Mouse (Mus musculus) limb, embryonic 15.5 days (tissue): ENCODE data around the gene Adamtsl3. TPM values are rescaled to one million over a fixed set of nuclear protein-coding genes. Genes with fewer than 3 reads are reported as not detected.

ENCODE experiments used
- ATAC-seq: fragments of 200-750 bp; cut with Nextera tagmentation; 2 replicates; pipeline ENCODE4 v1.8.0; 2017; ENCODE audit warnings: low read depth, moderate TSS enrichment; ENCODE audit not compliant: insufficient number of reproducible peaks, low FRiP score, low TSS enrichment
- H3K27ac ChIP-seq: fragments of 300-500 bp; sonication (generic); 2 replicates; pipeline ENCODE4 v1.5.1; 2015; ENCODE audit warnings: moderate library complexity, mild to moderate bottlenecking, inconsistent platforms
- H3K27me3 ChIP-seq: fragments of 300-500 bp; sonication (generic); 2 replicates; pipeline ENCODE4 v1.6.1; 2015; ENCODE audit warnings: inconsistent platforms
- H3K36me3 ChIP-seq: fragments of 300-500 bp; sonication (generic); 2 replicates; pipeline ENCODE4 v1.6.1; 2015; ENCODE audit warnings: inconsistent platforms
- H3K4me1 ChIP-seq: fragments of 300-500 bp; sonication (generic); 2 replicates; pipeline ENCODE4 v1.6.1; 2015; ENCODE audit warnings: inconsistent platforms
- H3K4me2 ChIP-seq: fragments of 300-500 bp; sonication (generic); 2 replicates; pipeline ENCODE4 v1.6.1; 2015; ENCODE audit warnings: mild to moderate bottlenecking, inconsistent platforms
- H3K4me3 ChIP-seq: fragments of 300-500 bp; sonication (generic); 2 replicates; pipeline ENCODE4 v1.5.1; 2015; ENCODE audit warnings: mild to moderate bottlenecking, inconsistent platforms
- H3K9ac ChIP-seq: fragments of 300-500 bp; sonication (generic); 2 replicates; pipeline ENCODE4 v1.6.1; 2015; ENCODE audit warnings: inconsistent platforms
- H3K9me3 ChIP-seq: fragments of 300-500 bp; sonication (generic); 2 replicates; pipeline ENCODE4 v1.6.1; 2016; ENCODE audit warnings: inconsistent platforms
- WGBS: fragments of 180-500 bp; shearing (Covaris S2); methylation state at CpG from one replicate; pipeline ENCODE4 v1.1.7; 2015; 5-methylcytosine and 5-hydroxymethylcytosine counted together
- polyA plus RNA-seq: library from polyadenylated mRNA; unstranded; fragments of >200 nt; fragmentation: Nextera tagmentation; extraction: Ambion mirVana; gene quantifications from 2 replicates; pipeline ENCODE4 v1.2.1, GENCODE M21; 2015

Gene Adamtsl3
- polyA plus RNA-seq = 6.6 and 7.5 TPM in 2 replicates

DNA sequence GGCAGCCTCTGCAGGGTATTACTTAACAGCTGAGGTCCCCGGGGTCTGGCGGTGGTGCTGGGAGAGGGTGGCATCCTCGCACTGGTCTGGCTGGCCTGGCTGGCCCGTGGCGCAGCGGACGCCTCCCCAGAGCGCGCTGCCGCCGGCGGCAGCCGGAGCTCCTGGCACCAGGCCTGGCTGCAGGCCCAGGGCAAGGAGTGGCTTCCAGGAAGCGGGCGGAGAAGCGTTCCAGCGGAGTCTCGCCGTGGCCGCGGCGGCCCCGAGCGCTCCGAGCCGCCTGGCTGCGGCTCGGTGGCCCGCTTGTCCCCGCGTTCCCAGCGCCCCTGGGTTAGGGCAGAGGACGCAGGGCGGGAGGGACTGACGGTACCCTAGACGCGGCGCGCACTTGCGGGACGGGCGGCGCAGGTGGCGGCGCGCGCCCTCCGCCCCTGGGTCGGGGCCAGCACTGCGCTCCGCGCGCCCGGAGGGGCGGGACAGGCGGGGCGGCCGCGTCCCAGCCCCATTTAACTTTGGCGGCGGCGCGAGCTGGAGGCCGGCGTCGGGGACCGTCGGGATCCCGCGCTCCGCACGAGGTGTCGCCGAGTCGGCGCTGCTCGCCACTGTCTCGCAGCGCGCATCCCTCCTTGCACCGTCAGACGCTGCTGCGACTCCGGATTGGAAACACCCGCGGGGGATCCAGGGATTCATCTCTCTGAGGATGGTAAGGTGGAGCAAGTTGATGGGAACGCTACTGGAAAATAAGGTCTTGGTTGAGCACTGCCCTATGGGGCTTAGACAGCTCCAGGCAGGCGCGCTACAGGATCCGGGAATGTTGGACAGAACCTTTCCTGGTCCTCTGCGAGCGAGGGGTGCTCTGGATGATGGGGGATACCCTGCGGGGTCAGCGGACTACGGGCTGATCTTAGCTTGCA, at the start of gene Adamtsl3:
Gene Adamtsl3 (plus strand): TSS at position 484 of the 911 bp plus-strand sequence.
- Histone ChIP-seq H3K36me3 (no peaks in the 10 kb centered on the region), H3K27ac (peak within 1 kb of the TSS; percentile 77), H3K4me1 (peaks cover 28% of the 10 kb centered on the region), H3K9me3 (no peaks in the 10 kb centered on the region), H3K4me2 (peak within 1 kb of the TSS; percentile 87), H3K27me3 (peaks cover 45% of the 10 kb centered on the region), H3K9ac (peak within 1 kb of the TSS; percentile 32), H3K4me3 (peak within 1 kb of the TSS; percentile 53)
- 0 out of 2 replicates have a peak, but pooled peaks have one; percentile 9 for ATAC-seq
- under 1% methylated on average over 95 of the region's 95 CpGs for WGBS

DNA sequence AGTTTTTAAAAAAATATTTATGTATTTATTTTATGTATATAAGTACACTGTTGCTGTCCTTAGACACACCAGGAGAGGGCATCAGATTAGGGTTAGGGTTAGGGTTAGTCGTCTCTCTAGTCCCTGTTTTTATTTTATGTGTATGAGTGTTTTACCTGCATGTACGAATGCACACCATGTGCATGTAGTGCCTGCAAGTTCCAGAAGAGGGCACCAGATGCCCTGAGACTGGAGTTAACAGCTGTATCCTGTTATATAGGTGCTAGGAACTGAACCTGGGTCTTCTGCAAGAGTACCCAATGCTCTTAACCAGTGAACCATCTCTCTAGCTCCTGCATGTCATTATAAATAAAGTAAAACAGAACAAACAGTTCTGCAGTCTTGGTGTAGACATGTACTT, 48.3 kb upstream of the Adamtsl3 start:
- H3K9ac ChIP-seq = no peak overlapping the region
- no peak overlapping the region for H3K27ac ChIP-seq
- 84% methylated on average over 2 of the region's 2 CpGs for WGBS
- no peaks in the 10 kb centered on the region for H3K9me3 ChIP-seq
- H3K4me2 ChIP-seq = no peak overlapping the region
- H3K36me3 ChIP-seq = no peaks in the 10 kb centered on the region
- no peak for ATAC-seq
- no peaks in the 10 kb centered on the region for H3K27me3 ChIP-seq
- no peaks in the 10 kb centered on the region for H3K4me1 ChIP-seq
- H3K4me3 ChIP-seq = no peak overlapping the region

DNA sequence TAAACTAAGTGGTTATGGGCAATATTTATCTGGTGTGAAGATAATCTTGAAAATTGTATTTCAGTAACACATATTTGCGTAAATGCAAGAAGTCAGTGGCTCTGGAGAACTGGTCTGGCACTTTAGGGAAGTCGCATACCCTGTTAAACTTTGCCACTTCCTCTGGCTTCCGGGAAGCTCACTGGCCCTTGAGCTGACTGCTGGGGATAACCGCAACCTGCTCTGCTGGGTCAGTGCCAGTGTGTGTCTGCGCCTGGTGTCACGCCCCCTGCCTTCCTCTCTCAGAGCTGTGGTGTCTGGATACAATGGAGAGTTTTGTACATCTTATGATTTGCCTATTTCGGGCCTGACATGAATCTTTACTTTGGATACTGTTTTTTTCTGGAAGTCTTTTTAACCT, 42.1 kb upstream of the Adamtsl3 start:
- Histone ChIP-seq H3K27me3 (no peaks in the 10 kb centered on the region), H3K9me3 (no peaks in the 10 kb centered on the region), H3K4me1 (peaks cover 31% of the 10 kb centered on the region), H3K9ac (no peak overlapping the region), H3K4me3 (no peak overlapping the region), H3K36me3 (no peaks in the 10 kb centered on the region), H3K27ac (no peak overlapping the region), H3K4me2 (no peak overlapping the region)
- 64% methylated on average over 7 of the region's 7 CpGs for WGBS
- ATAC-seq = no peak

DNA sequence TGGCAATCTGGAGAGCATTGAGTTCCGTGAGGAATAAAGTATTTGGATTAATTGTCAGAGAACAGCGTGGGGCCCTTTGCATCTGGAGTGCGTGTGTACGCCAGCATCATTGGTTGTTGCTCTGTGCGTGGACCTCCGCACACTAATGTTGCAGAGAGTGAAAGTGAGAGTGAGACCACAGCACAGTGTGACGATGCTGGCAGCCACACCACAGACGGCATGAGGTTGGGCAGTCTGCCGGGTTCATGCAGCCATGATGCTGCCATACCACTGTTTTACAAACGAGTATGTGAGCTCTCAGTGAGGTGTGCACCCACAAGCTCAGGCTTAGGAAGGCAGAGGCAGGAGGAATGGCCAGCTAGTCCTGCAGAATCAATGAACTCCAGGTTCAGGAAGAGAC, 41.4 kb upstream of the Adamtsl3 start:
- WGBS = 46% methylated on average over 10 of the region's 10 CpGs
- peaks cover 31% of the 10 kb centered on the region for H3K4me1 ChIP-seq
- no peaks in the 10 kb centered on the region for H3K27me3 ChIP-seq
- H3K4me3 ChIP-seq = no peak overlapping the region
- ATAC-seq = no peak
- no peak overlapping the region for H3K9ac ChIP-seq
- no peaks in the 10 kb centered on the region for H3K9me3 ChIP-seq
- no peaks in the 10 kb centered on the region for H3K36me3 ChIP-seq
- no peak overlapping the region for H3K27ac ChIP-seq
- 0 out of 2 replicates have a peak overlapping the region, but pooled peaks have one; percentile 17 for H3K4me2 ChIP-seq

DNA sequence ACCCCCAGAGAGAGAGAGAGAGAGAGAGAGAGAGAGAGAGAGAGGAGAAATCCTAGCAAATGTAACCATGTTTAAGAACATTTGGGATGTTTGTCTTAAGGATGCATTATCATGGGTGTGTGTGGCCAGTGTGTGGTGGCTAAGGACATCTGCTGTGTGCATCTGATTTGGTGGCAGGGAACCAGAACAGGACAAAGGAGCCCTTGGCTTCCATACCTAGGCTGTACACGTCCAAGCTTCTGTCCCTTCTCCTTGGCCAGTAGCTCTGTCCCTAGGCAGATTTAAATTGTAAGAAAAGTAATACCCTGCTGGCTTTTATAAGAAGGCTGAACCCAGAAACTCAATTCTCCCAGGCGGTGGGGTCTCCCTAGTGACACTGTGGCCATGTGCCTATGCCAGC, 40.9 kb upstream of the Adamtsl3 start:
- Histone ChIP-seq H3K9me3 (no peaks in the 10 kb centered on the region), H3K4me2 (no peak overlapping the region), H3K27ac (no peak overlapping the region), H3K27me3 (no peaks in the 10 kb centered on the region), H3K36me3 (no peaks in the 10 kb centered on the region), H3K4me1 (peaks cover 31% of the 10 kb centered on the region), H3K9ac (no peak overlapping the region), H3K4me3 (no peak overlapping the region)
- 42% methylated on average over 2 of the region's 2 CpGs for WGBS
- ATAC-seq = no peak

DNA sequence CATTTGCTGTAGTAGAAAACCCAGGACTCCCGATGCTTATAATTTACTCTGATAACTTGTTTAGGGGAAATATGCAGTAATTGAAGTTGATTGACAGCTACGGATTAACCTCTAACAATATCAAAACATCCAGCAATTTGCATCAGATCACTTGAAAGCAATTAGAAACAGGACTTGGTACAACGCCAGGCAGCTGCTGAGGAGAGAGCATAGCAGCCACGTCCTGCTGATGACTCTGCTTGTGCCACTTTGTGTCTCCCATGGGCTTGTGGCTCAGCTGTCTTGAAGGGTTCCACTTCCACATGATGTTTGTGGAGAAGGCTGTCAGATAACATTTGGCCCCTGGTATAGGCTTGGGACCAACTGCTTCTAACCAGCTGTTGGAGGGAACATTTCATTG, 27.1 kb upstream of the Adamtsl3 start:
- no peak overlapping the region for H3K9ac ChIP-seq
- H3K27ac ChIP-seq = no peak overlapping the region
- no peak overlapping the region for H3K4me2 ChIP-seq
- no peaks in the 10 kb centered on the region for H3K9me3 ChIP-seq
- WGBS = 62% methylated on average over 4 of the region's 4 CpGs
- H3K4me1 ChIP-seq = no peaks in the 10 kb centered on the region
- H3K4me3 ChIP-seq = no peak overlapping the region
- ATAC-seq = no peak
- H3K27me3 ChIP-seq = no peaks in the 10 kb centered on the region
- no peaks in the 10 kb centered on the region for H3K36me3 ChIP-seq

DNA sequence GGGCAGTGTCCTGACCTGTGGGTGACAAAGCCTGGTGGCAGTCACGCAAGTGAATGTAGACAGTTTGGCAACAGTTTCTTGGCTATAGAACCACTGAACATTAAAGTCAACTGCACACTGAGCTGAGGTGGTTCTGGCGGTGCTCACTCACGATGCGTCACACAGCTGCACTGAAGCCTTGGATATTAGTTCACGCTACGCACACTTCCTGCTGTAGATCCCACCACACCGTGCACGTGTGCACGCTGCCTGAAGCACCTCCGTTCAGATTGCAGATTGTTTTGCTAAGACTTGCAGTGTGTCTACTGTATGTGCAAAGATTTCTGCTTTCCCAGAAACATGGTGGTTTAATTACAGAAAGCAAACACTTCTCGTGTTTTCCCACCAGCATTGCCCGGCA, 17.0 kb upstream of the Adamtsl3 start:
- Histone ChIP-seq H3K27me3 (no peaks in the 10 kb centered on the region), H3K36me3 (no peaks in the 10 kb centered on the region), H3K4me1 (0 out of 2 replicates have a peak, but pooled peaks cover 3% of the 10 kb centered on the region), H3K27ac (no peak overlapping the region), H3K9me3 (no peaks in the 10 kb centered on the region), H3K9ac (no peak overlapping the region), H3K4me2 (peak overlapping the region; percentile 15; the same call in 1 of the 2 replicates), H3K4me3 (no peak overlapping the region)
- no peak for ATAC-seq
- 63% methylated on average over 12 of the region's 12 CpGs for WGBS

DNA sequence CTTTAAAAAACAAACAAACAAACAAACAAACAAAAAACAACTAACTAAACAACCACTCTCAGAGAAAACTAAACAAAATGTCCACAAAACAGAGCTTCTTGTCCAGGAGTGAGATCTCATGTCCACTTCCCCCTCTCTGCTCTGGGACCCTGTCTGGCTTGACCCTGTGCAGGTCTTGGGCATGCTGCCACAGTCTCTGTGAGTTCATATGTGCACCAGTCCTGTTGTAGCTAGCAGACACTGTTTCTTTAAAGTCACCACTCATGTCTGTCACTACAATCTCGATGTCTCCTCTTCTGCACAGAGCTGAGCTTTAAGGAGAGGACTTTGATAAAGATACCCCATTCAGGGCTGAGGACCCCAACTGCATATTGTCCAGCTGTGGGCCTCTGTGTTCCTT, 8.9 kb upstream of the Adamtsl3 start:
- Histone ChIP-seq H3K9me3 (no peaks in the 10 kb centered on the region), H3K36me3 (no peaks in the 10 kb centered on the region), H3K9ac (no peak overlapping the region), H3K27me3 (0 out of 2 replicates have a peak, but pooled peaks cover 3% of the 10 kb centered on the region), H3K4me1 (0 out of 2 replicates have a peak, but pooled peaks cover 3% of the 10 kb centered on the region), H3K27ac (no peak overlapping the region), H3K4me2 (no peak overlapping the region), H3K4me3 (no peak overlapping the region)
- 67% methylated on average over 1 of the region's 1 CpGs for WGBS
- ATAC-seq = no peak

DNA sequence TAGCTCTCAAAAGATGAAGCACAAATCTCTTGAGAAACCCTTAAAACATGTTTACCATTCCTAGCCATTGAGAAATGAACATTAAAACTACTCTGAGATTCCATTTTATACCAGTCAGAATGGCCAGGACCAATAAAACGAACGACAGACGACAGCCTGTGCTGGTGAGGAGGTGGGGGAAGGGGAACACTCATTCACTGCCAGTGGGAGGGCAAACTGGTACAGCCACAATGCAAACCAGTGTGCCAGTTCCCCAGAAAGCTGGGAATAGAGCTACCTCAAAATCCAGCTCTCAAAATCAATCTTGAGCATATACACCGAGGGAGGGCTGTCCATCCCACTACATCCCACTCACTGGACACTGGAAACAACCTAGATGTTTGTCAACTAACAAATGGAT, 8.3 kb upstream of the Adamtsl3 start:
- no peak overlapping the region for H3K27ac ChIP-seq
- no peak for ATAC-seq
- H3K36me3 ChIP-seq = no peaks in the 10 kb centered on the region
- no peak overlapping the region for H3K9ac ChIP-seq
- H3K4me3 ChIP-seq = no peak overlapping the region
- 35% methylated on average over 4 of the region's 4 CpGs for WGBS
- H3K4me2 ChIP-seq = no peak overlapping the region
- H3K9me3 ChIP-seq = no peaks in the 10 kb centered on the region
- 0 out of 2 replicates have a peak, but pooled peaks cover 3% of the 10 kb centered on the region for H3K4me1 ChIP-seq
- 0 out of 2 replicates have a peak, but pooled peaks cover 3% of the 10 kb centered on the region for H3K27me3 ChIP-seq

DNA sequence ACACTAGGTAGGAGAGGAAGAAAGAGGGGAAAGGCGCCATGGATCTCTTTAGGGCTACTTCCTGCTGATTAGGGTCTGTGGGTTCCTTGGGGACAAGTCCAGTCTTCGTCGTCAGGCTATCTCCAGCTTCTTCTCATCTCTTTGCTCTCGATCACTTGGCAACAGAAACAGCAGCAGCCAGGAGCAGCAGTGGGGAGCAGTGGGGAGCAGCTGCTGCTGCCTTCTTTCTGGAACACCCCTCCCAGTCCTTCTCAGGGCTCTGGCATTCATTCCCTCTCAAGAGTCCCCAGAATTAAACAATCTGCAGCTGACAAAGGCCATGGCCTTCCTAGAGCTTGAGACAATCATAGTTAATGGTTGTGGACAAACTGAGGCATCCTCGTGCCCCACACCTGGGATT, 7.6 kb upstream of the Adamtsl3 start:
- no peak for ATAC-seq
- Histone ChIP-seq H3K9me3 (no peaks in the 10 kb centered on the region), H3K36me3 (no peaks in the 10 kb centered on the region), H3K4me2 (no peak overlapping the region), H3K27ac (no peak overlapping the region), H3K27me3 (0 out of 2 replicates have a peak, but pooled peaks cover 3% of the 10 kb centered on the region), H3K4me3 (no peak overlapping the region), H3K9ac (no peak overlapping the region), H3K4me1 (0 out of 2 replicates have a peak, but pooled peaks cover 3% of the 10 kb centered on the region)
- WGBS = 60% methylated on average over 5 of the region's 5 CpGs

DNA sequence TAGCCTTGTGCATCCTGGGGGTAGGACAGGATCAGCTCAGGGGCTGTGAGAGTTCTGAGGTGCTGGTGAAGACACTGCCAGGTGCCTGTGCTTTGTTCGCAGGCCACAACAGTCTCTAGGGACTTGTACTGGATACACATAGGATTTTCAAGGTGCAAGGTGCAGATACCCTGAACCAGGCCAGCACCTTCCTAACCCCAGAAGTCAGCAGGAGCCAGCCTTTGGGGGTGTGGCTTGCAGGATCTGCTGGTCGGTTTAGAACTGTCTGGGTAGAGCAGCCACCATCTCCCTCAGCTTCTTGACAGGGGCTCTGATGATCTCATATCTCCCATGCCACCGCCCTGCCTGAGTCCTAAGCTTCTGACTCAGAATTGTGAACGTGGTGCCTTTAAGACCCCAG, 5.7 kb upstream of the Adamtsl3 start:
- H3K27ac ChIP-seq = no peak overlapping the region
- H3K27me3 ChIP-seq = peaks cover 18% of the 10 kb centered on the region
- WGBS = 69% methylated on average over 4 of the region's 4 CpGs
- H3K9ac ChIP-seq = no peak overlapping the region
- no peaks in the 10 kb centered on the region for H3K36me3 ChIP-seq
- H3K9me3 ChIP-seq = no peaks in the 10 kb centered on the region
- peaks cover 4% of the 10 kb centered on the region for H3K4me1 ChIP-seq
- ATAC-seq = no peak
- no peak overlapping the region for H3K4me2 ChIP-seq
- H3K4me3 ChIP-seq = no peak overlapping the region

DNA sequence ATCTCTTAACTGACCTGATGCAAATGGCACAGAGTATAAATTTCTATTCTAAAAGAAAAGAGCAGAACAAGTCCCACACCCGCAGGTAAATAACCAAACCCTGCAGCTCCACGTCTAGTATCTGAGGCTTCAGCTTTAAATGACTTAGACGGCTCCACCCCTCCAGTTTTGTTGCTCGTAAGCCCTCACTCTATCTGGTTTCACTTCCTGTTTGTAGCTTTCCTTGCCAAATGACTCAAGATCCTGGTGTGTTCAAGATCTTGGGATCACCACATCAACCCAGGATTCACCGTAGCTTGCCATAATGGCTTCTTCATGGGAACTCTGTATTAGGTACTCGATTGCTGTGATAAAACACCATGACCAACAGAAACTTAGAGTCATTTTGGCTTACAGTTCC, 4.6 kb upstream of the Adamtsl3 start:
- Histone ChIP-seq H3K4me2 (no peak overlapping the region), H3K27me3 (peaks cover 28% of the 10 kb centered on the region), H3K9me3 (no peaks in the 10 kb centered on the region), H3K36me3 (no peaks in the 10 kb centered on the region), H3K9ac (no peak overlapping the region), H3K27ac (no peak overlapping the region), H3K4me1 (peaks cover 14% of the 10 kb centered on the region), H3K4me3 (no peak overlapping the region)
- 60% methylated on average over 6 of the region's 6 CpGs for WGBS
- ATAC-seq = no peak
